Mouse (Mus musculus) midbrain, embryonic 12.5 days (tissue): ENCODE measurements around the gene Mtcl1. TPM values are rescaled to one million over a fixed set of nuclear protein-coding genes. Genes with fewer than 3 reads are reported as not detected.

Source experiments
- ATAC-seq: fragments of 200-750 bp; cut with Nextera tagmentation; 2 replicates; pipeline ENCODE4 v1.8.0; 2017; ENCODE audit warnings: low read depth, moderate TSS enrichment, moderate library complexity; ENCODE audit not compliant: low FRiP score
- H3K27ac ChIP-seq: fragments of 300-500 bp; sonication (generic); replicated peaks from 2 replicates; pipeline ENCODE4 v1.5.1; 2016; ENCODE audit warnings: mild to moderate bottlenecking
- H3K27me3 ChIP-seq: fragments of 300-500 bp; sonication (generic); 2 replicates; pipeline ENCODE4 v1.6.1; 2016; ENCODE audit warnings: mild to moderate bottlenecking
- H3K36me3 ChIP-seq: fragments of 300-500 bp; sonication (generic); 2 replicates; pipeline ENCODE4 v1.6.1; 2016
- H3K4me1 ChIP-seq: fragments of 300-500 bp; sonication (generic); 2 replicates; pipeline ENCODE4 v1.6.1; 2016
- H3K4me2 ChIP-seq: fragments of 300-500 bp; sonication (generic); replicated peaks from 2 replicates; pipeline ENCODE4 v1.6.1; 2016; ENCODE audit warnings: mild to moderate bottlenecking, moderate library complexity
- H3K4me3 ChIP-seq: fragments of 300-500 bp; sonication (generic); 2 replicates; pipeline ENCODE4 v1.5.1; 2016; ENCODE audit warnings: mild to moderate bottlenecking
- H3K9ac ChIP-seq: fragments of 300-500 bp; sonication (generic); replicated peaks from 2 replicates; pipeline ENCODE4 v1.6.1; 2016; ENCODE audit warnings: mild to moderate bottlenecking, moderate library complexity
- H3K9me3 ChIP-seq: fragments of 300-500 bp; sonication (generic); 2 replicates; pipeline ENCODE4 v1.6.1; 2016; ENCODE audit warnings: mild to moderate bottlenecking
- WGBS: fragments of 180-500 bp; shearing (Covaris S2); methylation state at CpG from one replicate; pipeline ENCODE4 v1.1.7; 2016; 5-methylcytosine and 5-hydroxymethylcytosine counted together
- polyA plus RNA-seq: library from polyadenylated mRNA; unstranded; fragments of >200 nt; fragmentation: Nextera tagmentation; extraction: Ambion mirVana; gene quantifications from 2 replicates; pipeline ENCODE4 v1.2.1, GENCODE M21; 2016

Mtcl1 gene
- polyA plus RNA-seq, 1 experiment from 2014 or later: 72.5 TPM

GRCm38 (mm10) chr17:66417329-66417728 is 32.2 kb downstream of the Mtcl1 start:
- ATAC-seq: peak; percentile 27; the same call in 1 of the 2 replicates
- H3K9ac ChIP-seq: no peak overlapping the region
- peaks cover 45% of the 10 kb centered on the region for H3K4me1 ChIP-seq
- H3K27ac ChIP-seq: peak overlapping the region; percentile 69
- no peak overlapping the region for H3K4me3 ChIP-seq
- H3K36me3 ChIP-seq: no peaks in the 10 kb centered on the region; the same call in 1 of the 2 replicates
- H3K9me3 ChIP-seq: no peaks in the 10 kb centered on the region
- peak overlapping the region; percentile 19; the same call in 1 of the 2 replicates for H3K4me2 ChIP-seq
- H3K27me3 ChIP-seq: no peaks in the 10 kb centered on the region
- 59% methylated on average over 5 of the region's 5 CpGs for whole genome bisulfite sequencing

DNA sequence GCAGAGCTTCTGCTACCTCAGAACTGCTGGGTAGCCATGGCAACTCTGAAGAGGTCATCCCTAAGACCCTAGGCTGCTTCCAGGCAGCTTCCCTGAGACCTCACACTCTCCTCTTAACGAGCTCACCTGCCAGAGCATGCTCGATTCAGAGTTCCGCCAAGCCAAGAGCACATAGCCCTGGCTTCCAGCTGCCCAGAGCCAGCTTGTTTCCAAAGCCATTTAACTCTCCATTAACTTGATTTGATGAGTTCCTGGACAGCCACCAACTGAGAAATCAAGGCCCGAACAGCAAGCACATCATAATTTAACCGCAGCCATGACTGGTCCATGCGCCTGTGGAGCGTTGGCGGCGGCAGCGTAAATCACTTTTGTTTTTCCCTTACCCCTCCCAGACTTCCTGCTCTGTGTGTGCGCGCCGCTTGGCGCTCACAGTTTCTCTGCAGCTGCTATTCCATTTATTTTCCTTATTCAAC is 32.7 kb downstream of the Mtcl1 start:
- H3K4me2 ChIP-seq: peak overlapping the region; percentile 19
- H3K27ac ChIP-seq: peak overlapping the region; percentile 69
- no peak overlapping the region for H3K9ac ChIP-seq
- H3K4me3 ChIP-seq: no peak overlapping the region
- H3K9me3 ChIP-seq: no peaks in the 10 kb centered on the region
- 46% methylated on average over 14 of the region's 14 CpGs for whole genome bisulfite sequencing
- H3K4me1 ChIP-seq: peaks cover 50% of the 10 kb centered on the region
- H3K36me3 ChIP-seq: no peaks in the 10 kb centered on the region; the same call in 1 of the 2 replicates
- H3K27me3 ChIP-seq: no peaks in the 10 kb centered on the region
- peak; percentile 36 for ATAC-seq

DNA sequence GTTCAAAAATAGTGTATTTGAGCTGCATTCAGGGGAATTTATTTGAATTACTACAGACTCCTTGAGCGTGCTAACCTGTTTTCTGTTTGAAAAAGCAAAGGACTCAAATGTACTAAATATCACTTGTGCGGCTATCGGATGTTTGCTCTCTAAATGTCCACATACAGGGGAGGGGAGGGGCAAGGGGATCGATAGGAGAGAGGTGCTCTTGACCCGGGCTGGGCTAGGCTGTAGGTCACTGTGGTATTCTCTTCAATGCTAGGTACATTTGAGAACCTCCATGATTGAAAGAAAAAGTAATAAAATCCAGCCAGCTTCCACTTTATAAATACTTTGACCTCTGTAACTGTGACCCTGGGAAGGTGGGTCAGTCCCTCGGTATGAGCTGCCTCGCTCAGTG is 33.1 kb downstream of the Mtcl1 start:
- Histone ChIP-seq H3K27me3 (no peaks in the 10 kb centered on the region), H3K9me3 (no peaks in the 10 kb centered on the region), H3K9ac (no peak overlapping the region), H3K36me3 (no peaks in the 10 kb centered on the region; the same call in 1 of the 2 replicates), H3K4me2 (peak overlapping the region; percentile 19; the same call in 1 of the 2 replicates), H3K27ac (peak overlapping the region; percentile 69), H3K4me1 (peaks cover 54% of the 10 kb centered on the region), H3K4me3 (no peak overlapping the region)
- ATAC-seq: no peak
- WGBS: 54% methylated on average over 7 of the region's 7 CpGs

- H3K4me2 ChIP-seq: no peak overlapping the region
- H3K9me3 ChIP-seq: no peaks in the 10 kb centered on the region
- ATAC-seq: no peak
- WGBS: 95% methylated on average over 1 of the region's 1 CpGs
- H3K4me3 ChIP-seq: no peak overlapping the region
- no peak overlapping the region for H3K27ac ChIP-seq
- peaks cover 60% of the 10 kb centered on the region for H3K4me1 ChIP-seq
- no peak overlapping the region for H3K9ac ChIP-seq
- H3K36me3 ChIP-seq: peaks cover 16% of the 10 kb centered on the region
- H3K27me3 ChIP-seq: no peaks in the 10 kb centered on the region
These were observed 35.2 kb downstream of the Mtcl1 start for GRCm38 (mm10) chr17:66414331-66414730.

DNA sequence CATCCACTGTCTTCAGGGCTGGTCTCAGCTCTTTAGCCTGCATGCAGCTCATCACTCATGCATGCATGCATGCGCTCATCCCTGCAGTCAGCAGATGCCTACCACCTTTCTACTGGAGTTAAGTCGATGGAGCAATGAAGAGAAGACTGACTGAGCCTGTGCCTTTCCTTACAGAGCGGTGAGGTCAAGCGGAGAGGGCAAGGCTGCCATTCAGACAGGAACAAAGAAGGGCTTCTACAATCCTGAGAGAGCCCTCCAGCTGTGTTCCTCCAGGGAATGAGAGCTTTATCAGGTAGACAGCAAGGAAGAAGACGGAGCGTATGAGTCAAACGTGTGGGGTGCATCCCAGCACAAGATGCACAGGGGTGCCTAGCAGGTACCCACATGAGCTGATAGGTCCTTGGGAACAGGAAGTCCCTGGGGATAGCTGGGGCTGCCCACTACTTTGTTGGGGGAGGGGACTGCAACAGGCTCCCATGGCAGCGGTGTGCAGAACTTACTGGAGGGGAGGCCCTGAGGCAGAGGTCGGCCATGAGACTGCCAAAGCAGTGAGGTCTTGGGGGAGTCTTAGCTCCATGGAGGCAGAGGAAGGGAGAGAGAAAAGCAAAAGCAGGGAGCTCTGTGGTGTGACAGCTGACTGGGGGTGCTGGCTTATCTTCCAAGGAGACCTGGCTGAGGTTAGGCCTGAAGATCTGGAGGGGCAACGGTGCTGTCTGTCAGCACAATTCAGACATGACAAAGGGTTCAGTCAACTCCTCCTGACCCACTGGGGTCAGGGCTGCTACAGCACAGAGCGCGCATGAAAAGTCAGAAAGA is 37.2 kb downstream of the Mtcl1 start:
- 0 out of 2 replicates have a peak overlapping the region, but pooled peaks have one; percentile 17 for H3K9ac ChIP-seq
- peak overlapping the region; percentile 30; the same call in 1 of the 2 replicates for H3K4me2 ChIP-seq
- ATAC-seq: peak; percentile 70

GRCm38 (mm10) chr17:66410884-66411426 is 38.6 kb downstream of the Mtcl1 start:
- Histone ChIP-seq H3K27ac (peak overlapping the region; percentile 42; the same call in 1 of the 2 replicates), H3K4me1 (peaks cover 42% of the 10 kb centered on the region), H3K4me3 (no peak overlapping the region), H3K27me3 (no peaks in the 10 kb centered on the region), H3K4me2 (no peak overlapping the region), H3K9me3 (no peaks in the 10 kb centered on the region), H3K9ac (no peak overlapping the region), H3K36me3 (peaks cover 18% of the 10 kb centered on the region)
- WGBS: 82% methylated on average over 11 of the region's 11 CpGs
- ATAC-seq: no peak

More for the DNA sequence above, 37.2 kb downstream of the Mtcl1 start:
- 13% methylated on average over 12 of the region's 12 CpGs for WGBS
- Histone ChIP-seq H3K36me3 (peaks cover 18% of the 10 kb centered on the region), H3K4me3 (no peak overlapping the region), H3K4me1 (peaks cover 45% of the 10 kb centered on the region), H3K27ac (peak overlapping the region; percentile 76), H3K9me3 (no peaks in the 10 kb centered on the region), H3K27me3 (no peaks in the 10 kb centered on the region)

DNA sequence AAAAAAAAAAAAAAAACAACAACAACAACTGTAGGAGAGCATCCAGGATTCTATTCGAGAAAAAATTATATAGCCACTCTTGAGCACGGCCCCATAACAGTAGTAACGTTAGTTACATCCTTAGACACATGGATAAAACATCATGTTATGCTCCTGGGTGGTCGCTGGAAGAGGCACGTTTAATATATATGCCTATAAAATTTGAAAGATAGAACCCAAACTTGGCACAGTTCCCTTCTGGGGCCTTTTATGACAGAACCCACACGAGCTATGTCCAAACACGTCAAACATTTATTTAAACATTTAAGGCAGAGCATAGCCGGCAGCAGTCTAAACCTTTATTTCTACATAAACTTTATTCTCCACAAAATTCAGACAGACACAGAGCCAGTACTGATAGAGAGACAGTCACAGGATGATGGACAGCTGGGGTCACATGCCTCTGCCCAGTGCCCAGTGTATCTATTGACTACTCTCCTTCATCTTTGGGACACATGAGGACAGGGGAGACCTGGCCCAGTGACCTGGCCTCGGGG is 40.4 kb downstream of the Mtcl1 start:
- Histone ChIP-seq H3K9ac (no peak overlapping the region), H3K4me3 (no peak overlapping the region), H3K27me3 (no peaks in the 10 kb centered on the region), H3K9me3 (no peaks in the 10 kb centered on the region), H3K36me3 (peaks cover 18% of the 10 kb centered on the region), H3K4me2 (no peak overlapping the region), H3K4me1 (peaks cover 59% of the 10 kb centered on the region), H3K27ac (no peak overlapping the region)
- ATAC-seq: no peak
- WGBS: 85% methylated on average over 9 of the region's 9 CpGs

- WGBS: 97% methylated on average over 5 of the region's 5 CpGs
- Histone ChIP-seq H3K9me3 (no peaks in the 10 kb centered on the region), H3K27me3 (no peaks in the 10 kb centered on the region), H3K4me1 (peaks cover 60% of the 10 kb centered on the region), H3K9ac (no peak overlapping the region), H3K27ac (no peak overlapping the region), H3K36me3 (peaks cover 18% of the 10 kb centered on the region), H3K4me3 (no peak overlapping the region), H3K4me2 (no peak overlapping the region)
- no peak for ATAC-seq
These were observed 41.1 kb downstream of the Mtcl1 start for GRCm38 (mm10) chr17:66408400-66408799.

- Histone ChIP-seq H3K9me3 (no peaks in the 10 kb centered on the region), H3K9ac (no peak overlapping the region), H3K4me2 (no peak overlapping the region), H3K4me1 (peaks cover 61% of the 10 kb centered on the region), H3K27ac (no peak overlapping the region), H3K36me3 (peaks cover 18% of the 10 kb centered on the region), H3K27me3 (no peaks in the 10 kb centered on the region), H3K4me3 (no peak overlapping the region)
- 59% methylated on average over 8 of the region's 8 CpGs for WGBS
- ATAC-seq: no peak
These were observed 41.7 kb downstream of the Mtcl1 start for GRCm38 (mm10) chr17:66407833-66408232.

DNA sequence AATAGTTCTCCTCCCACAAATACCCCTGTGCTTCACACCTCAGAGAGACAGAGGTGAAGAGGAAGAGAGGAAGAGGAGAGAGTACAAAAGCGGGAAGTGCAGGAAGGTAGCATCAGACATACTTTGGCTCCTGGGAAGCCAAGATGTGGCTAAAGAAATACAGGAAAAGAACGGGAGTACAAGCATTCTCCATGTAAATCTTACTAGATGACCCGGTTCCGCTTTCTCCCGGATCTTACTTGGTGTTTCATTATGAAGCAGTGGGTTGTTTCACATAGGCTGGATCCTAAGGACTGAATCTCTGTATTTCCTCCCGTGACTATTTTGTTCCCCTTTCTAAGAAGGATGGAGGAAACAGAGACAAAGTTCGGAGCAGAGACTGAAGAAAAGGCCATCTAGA is 43.9 kb downstream of the Mtcl1 start:
- 32% methylated on average over 7 of the region's 7 CpGs for WGBS
- Histone ChIP-seq H3K9me3 (no peaks in the 10 kb centered on the region), H3K9ac (no peak overlapping the region), H3K27me3 (no peaks in the 10 kb centered on the region), H3K4me1 (peaks cover 59% of the 10 kb centered on the region), H3K27ac (peak overlapping the region; percentile 71), H3K4me3 (no peak overlapping the region), H3K36me3 (peaks cover 21% of the 10 kb centered on the region), H3K4me2 (peak overlapping the region; percentile 23)
- ATAC-seq: no peak

- H3K9ac ChIP-seq: no peak overlapping the region
These were observed 44.5 kb downstream of the Mtcl1 start for GRCm38 (mm10) chr17:66404883-66405590.

More at GRCm38 (mm10) chr17:66404883-66405590, 44.5 kb downstream of the Mtcl1 start:
- Histone ChIP-seq H3K4me1 (peaks cover 59% of the 10 kb centered on the region), H3K4me3 (no peak overlapping the region), H3K27ac (peak overlapping the region; percentile 71), H3K9me3 (no peaks in the 10 kb centered on the region), H3K4me2 (peak overlapping the region; percentile 23), H3K36me3 (peaks cover 22% of the 10 kb centered on the region), H3K27me3 (no peaks in the 10 kb centered on the region)
- WGBS: 7% methylated on average over 10 of the region's 10 CpGs
- peak; percentile 67; the same call in 1 of the 2 replicates for ATAC-seq
